Mouse (Mus musculus) mesoderm, embryonic 11.5 days (tissue): ENCODE data around the gene Ccdc33.
A peak's percentile ranks its signal among the peaks of the same experiment; 100 is the strongest.

Experiments used
- DNase-seq: peaks from one replicate; pipeline ENCODE4 v3.0.0-alpha.2; 2012; ENCODE audit warnings: low read depth, low spot score

The Ccdc33 gene

DNA sequence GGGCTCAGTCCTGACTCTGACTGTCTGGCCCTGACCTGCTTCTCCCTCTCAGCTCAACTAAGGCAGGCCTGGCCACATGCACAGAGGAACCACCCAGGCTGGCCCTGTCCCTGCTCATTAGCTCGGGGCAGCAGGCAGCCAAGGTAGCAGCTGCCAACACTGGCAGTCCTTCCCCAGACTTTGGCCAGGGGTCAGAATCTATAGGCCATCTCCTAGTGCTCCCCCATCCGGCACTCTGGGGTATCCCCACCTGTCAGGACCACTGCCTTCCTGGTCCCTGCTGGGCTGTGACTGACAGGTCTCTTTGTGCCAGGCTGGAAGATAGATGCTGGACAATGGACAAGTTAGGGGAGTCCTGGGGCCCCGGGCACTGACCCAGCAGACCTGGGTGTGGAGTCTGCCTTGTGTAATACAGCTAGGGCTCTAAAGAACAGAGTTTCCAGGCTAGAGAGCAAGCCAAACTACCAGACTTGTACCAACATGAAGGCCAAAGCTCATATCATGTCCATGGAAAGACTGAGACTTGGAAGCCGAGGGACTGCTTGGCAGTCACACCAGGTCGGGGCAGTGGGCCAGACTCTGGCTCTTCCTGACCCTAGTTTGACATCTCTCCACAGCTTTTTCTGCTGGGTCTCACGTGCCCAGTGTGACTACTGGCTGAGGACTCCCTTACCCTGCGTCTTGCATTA, 25.9 kb downstream of the Ccdc33 start:
- DNase-seq, result no peak

DNA sequence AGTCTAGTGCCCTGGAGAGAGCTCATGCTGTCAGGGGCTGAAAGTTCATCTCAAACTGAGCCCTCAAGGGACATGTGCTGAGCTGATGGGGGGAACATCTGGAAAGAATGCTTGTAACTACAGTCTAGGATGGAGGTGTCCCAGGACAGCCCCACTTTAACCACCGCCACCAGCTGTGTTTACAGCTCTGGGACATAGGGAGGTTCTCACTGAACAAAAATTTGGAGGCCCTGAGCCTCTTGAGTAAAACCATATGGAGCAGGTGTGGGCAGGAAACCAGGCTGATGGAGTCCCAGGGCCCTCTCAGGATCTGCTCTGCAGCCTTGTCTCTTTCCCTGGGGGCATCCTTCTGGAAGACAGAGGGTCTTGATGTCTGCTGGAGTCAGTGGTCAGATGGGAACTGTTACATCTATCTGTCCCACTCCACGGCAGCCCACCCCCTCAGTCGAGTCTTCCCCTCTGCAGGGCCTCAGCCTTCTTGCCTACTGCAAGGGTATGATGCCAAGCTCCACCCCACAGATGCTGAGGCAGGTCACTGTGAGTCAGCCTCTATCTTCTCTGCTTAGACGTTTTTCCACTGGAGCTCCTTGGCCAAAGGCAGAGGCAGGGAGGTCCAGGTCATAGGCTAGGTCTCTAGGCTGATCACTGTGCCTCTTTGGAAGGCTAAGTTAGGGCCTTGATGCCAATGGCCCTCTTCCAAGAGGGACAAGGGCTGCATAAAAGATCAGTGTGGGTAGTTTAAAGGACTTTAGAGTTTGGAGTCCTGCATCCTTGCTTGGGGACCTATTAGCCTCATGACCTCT, 26.8 kb downstream of the Ccdc33 start:
- no peak for DNase-seq

GRCm38 (mm10) chr9:58087277-58087998, 31.2 kb downstream of the Ccdc33 start:
- no peak for DNase-seq

DNA sequence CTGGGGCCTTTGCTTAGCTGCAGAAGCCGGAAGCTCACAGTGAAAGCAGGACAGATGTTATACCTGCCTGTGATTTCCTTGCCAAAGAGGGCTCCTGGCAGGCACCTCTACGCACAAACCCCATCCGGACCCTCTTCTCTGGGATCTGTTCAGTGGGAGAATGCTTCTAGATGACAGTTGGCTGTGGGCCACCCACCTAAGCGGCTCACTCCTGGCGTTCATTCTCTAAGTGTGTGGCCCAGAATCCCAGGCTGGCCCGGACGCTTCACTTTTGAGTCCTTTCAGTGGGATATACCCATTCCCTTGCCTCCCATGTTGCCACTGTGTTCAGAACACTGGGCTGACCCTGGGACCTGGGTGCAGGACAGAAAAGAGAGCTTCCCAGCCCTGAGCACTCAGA, 31.8 kb downstream of the Ccdc33 start:
- no peak for DNase-seq

GRCm38 (mm10) chr9:58086203-58086602, 32.4 kb downstream of the Ccdc33 start:
- no peak for DNase-seq

- DNase-seq, result no peak
Observed at GRCm38 (mm10) chr9:58085074-58085473, 33.5 kb downstream of the Ccdc33 start.

GRCm38 (mm10) chr9:58084586-58084985, 34.0 kb downstream of the Ccdc33 start:
- no peak for DNase-seq

DNA sequence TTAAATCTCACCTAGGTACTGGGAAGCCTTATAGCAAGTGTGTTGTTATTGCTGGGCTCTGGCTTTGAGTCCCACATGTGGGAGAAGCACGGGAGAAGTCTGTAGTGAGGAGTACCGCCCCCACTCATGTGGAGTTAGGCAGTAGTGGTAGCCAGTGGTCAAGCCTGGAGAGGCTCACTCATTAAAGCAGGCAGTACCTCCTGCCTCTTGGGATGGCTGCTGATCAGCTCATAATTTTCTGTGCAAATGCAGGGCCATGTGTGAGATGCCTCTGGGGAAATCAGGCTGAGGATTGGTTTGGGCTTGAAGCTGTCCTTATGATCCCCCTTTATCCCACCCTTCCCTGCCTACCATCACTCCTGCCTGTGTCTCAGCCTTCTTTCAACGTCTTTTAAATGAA, 44.1 kb downstream of the Ccdc33 start:
- no peak for DNase-seq

- no peak for DNase-seq
Observed at GRCm38 (mm10) chr9:58067546-58067945, 51.1 kb downstream of the Ccdc33 start.

DNA sequence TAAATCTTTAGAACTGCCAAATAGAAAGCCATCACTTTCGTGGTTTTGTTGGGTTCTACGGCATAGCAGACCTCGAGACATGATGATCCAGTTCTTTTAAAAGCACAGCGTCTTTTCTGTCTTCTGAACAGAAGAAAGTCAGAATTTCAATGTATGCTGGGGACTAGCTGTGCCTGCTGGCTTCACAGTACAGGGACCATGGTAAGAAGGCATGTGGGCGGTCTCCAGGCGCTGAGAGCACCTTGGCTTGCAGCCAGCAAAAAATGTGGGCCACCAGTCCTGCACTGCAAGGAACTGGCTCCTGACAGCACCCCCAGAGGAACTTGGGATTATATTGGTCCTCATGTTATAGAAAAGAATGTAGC, 51.9 kb downstream of the Ccdc33 start:
- no peak for DNase-seq

DNA sequence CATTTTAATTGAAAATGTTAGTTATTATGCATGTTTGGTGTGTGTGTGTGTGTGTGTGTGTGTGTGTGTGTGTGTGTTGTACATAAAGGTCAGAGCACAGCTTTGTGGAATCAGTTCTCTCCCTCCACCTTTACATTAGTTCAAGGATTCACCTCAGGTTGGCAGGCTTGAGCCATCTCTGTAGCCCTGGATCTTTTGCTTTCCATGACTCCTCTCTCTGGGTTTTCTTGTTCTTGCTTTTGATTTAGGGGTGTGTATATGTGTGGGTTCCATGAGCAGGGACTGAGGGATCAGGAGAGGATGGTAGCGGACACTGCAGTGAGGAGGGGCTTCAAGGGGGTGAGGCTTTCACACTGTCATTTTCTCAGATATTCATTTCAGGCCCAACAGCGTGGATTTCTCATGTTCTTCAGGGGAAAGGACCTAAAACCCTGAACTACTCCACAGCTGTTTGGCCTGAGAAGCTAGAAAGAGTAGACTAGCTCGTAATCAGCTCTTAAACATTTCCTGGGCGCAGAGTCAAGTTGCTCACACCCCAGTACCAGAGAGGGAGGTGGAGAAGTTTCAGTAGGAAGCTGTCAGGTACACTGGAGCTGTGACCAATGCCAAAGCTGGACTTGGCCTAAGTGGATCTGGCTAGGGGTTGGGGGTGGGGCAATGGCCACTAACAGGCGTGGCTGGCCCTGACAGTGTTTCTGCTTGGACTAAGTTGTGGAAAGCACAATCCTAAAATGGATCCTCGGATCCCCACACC, 52.5 kb downstream of the Ccdc33 start:
- no peak for DNase-seq

GRCm38 (mm10) chr9:58065532-58065931, 53.1 kb downstream of the Ccdc33 start:
- no peak for DNase-seq

- DNase-seq, result no peak
Observed at GRCm38 (mm10) chr9:58063531-58063930, 55.1 kb downstream of the Ccdc33 start, which contains the start of gene Stra6. TSS of gene Stra6 (plus strand) at chr9:58063788.

DNA sequence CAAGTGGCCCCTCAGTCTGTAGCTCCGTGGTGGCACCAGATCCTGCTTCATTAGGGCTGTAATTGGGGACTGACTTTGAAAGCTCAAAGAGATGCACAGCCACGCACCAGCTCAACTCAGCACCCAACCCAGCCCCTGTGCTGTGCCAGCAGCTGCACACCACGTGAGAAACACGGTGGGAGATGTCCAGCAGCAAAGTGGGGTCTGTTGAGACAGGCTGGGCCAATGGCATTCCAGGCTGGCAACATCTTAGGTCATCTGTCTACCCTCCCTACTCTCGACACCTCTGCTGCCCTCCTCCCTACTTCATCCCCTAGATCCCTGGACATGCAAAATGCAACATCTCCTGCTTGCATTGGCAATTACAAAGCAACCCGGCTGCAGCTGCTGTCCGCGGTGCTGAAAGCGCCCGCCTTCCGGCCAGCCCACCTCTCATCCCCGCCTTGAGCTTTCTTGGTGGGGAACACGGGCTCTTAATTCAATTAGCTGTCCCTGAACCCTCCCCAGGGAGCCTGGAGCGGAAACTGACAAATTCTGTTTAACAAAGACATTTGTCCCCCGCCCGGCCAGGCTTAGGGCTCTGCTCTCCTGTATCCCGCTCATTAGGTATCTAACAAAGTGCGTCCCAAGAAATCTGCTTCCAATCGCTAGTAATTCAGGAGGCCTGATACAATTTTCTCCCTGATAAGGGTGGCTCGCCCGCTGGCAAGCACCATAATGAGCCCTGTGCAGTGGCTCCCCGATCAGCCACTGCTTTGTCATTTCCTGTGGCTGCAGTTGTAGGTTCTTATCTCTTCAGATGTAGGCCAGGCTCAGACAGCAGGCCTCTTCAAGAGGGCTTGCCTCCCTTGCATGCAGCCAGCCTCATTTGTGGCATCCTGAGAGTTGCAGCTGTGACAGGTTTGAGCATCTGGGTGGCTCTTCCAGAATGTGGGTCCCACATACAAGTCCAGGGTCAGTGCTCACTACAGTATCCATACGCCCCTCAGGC, 57.7 kb downstream of the Ccdc33 start:
- peak; percentile 86 for DNase-seq

DNA sequence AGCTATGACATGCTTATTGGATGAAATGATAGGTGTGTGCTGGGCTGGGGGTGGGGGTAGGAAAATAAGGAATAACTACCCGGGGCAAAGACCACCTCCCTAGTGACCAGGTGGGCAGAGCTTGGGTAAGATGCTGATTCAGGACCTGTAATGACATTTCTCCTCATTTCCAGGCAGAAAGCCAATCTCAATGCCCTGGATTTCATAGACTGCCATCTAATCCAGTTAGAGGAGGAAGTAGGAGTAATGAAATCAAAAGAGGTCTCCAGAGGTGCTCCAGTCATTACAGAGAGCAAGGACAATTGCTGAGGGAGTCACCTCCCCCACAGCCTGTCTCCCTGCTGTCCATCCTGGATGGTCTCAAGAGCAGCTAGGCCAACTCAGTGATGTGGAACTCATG, 58.7 kb downstream of the Ccdc33 start:
- DNase-seq, result no peak

- no peak for DNase-seq
Observed at GRCm38 (mm10) chr9:58055666-58056065, 63.0 kb downstream of the Ccdc33 start.

DNA sequence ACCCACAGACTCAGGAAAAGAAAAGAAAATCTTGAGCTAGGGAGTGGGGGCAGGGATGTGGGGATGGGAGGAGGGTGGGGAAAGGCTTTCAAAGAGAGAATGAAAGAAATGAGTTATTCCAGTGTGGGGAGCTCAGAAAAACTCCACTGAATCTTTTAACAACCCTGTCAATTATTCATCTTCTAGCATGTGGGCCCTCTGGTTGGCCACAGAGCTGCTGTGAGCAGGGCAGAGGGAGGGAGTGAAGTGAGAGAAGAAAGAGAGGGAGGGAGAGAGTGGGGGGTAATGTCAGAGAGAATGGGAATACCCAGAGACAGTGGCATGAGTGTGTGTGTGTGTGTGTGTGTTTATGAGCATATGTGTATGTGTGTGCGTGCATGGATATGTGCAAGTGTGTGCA, 64.6 kb downstream of the Ccdc33 start:
- DNase-seq, result no peak

GRCm38 (mm10) chr9:58053544-58053943, 65.1 kb downstream of the Ccdc33 start:
- no peak for DNase-seq

DNA sequence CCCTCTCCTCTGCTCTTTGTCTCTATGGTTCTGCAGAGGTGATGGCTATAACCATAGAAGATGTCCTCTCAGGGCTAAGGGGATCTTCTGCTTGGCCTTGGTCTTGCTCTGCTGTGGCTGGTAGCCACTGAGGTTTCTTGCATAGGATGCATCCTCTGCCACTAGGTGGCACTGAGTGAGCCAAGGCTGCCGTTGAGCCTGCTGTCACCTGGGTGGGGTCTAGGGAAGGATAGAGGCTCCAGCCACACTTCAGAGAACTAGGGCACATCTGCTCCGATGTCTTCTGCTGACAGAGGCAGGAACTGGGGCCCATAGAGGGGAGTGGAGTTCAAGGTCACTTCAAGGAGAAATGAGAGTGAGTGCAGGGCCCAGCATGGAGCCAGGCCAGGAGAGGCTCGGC, 65.5 kb downstream of the Ccdc33 start:
- peak; percentile 69 for DNase-seq

- DNase-seq, result no peak
Observed at GRCm38 (mm10) chr9:58051937-58052336, 66.7 kb downstream of the Ccdc33 start.

GRCm38 (mm10) chr9:58049861-58050260, 68.8 kb downstream of the Ccdc33 start:
- DNase-seq, result no peak
